Mouse (Mus musculus) heart, postnatal 0 days (tissue): ENCODE measurements at regions not wholly inside any gene's neighbourhood (a gene's known extent, or its start where the extent isn't known, plus 50 kb on each side); places are given as distances from the start of the nearest gene placed in this dataset.
"Not testable (repeated sequence)": the region's sequence is repeated elsewhere in the genome, so short reads cannot be mapped to it uniquely, and the experiment has no call there.

Experiments
- ATAC-seq: fragments of 200-750 bp; cut with Nextera tagmentation; 2 replicates; pipeline ENCODE4 v1.8.0; 2017; ENCODE audit warnings: low read depth, moderate number of reproducible peaks, moderate library complexity; ENCODE audit not compliant: insufficient read depth
- DNase-seq: peaks from one replicate; pipeline ENCODE4 v3.0.0-alpha.2; 2016; ENCODE audit warnings: low spot score
- H3K27ac ChIP-seq: fragments of 300-500 bp; sonication (generic); 2 replicates; pipeline ENCODE4 v1.5.1; 2014; ENCODE audit warnings: low read depth, mild to moderate bottlenecking
- H3K27me3 ChIP-seq: fragments of 300-500 bp; sonication (generic); 2 replicates; pipeline ENCODE4 v1.6.1; 2014; ENCODE audit warnings: low read length, mixed read lengths; ENCODE audit not compliant: control insufficient read depth, insufficient read depth
- H3K36me3 ChIP-seq: fragments of 300-500 bp; sonication (generic); replicated peaks from 2 replicates; pipeline ENCODE4 v1.6.1; 2014; ENCODE audit warnings: low read length, mixed read lengths; ENCODE audit not compliant: control insufficient read depth, insufficient read depth
- H3K4me1 ChIP-seq: fragments of 300-500 bp; sonication (generic); 2 replicates; pipeline ENCODE4 v1.6.1; 2014; ENCODE audit warnings: antibody characterized with exemption; ENCODE audit not compliant: control insufficient read depth, insufficient read depth
- H3K4me2 ChIP-seq: fragments of 300-500 bp; sonication (generic); 2 replicates; pipeline ENCODE4 v1.6.1; 2014; ENCODE audit warnings: low read depth, mild to moderate bottlenecking, low read length, moderate library complexity
- H3K4me3 ChIP-seq: fragments of 300-500 bp; sonication (generic); 2 replicates; pipeline ENCODE4 v1.5.1; 2014; ENCODE audit warnings: low read depth, low read length
- H3K9ac ChIP-seq: fragments of 300-500 bp; sonication (generic); replicated peaks from 2 replicates; pipeline ENCODE4 v1.6.1; 2014; ENCODE audit warnings: low read depth, low read length, mixed read lengths
- H3K9me3 ChIP-seq: fragments of 300-500 bp; sonication (generic); replicated peaks from 2 replicates; pipeline ENCODE4 v1.6.1; 2016; ENCODE audit warnings: low read length; ENCODE audit not compliant: control insufficient read depth
- CTCF ChIP-seq: IDR thresholded peaks from 2 replicates; pipeline ENCODE4 v1.5.1; 2016; ENCODE audit warnings: antibody characterized with exemption, control low read depth, low read depth
- EP300 ChIP-seq: IDR thresholded peaks from 2 replicates; pipeline ENCODE4 v1.6.1; 2016; ENCODE audit warnings: antibody characterized with exemption, low read depth
- WGBS: fragments of 180-500 bp; shearing (Covaris S2); extraction: QIAGEN DNeasy Blood & Tissue Kit; methylation state at CpG from one replicate; pipeline ENCODE4 v1.1.7; 2014; 5-methylcytosine and 5-hydroxymethylcytosine counted together

DNA sequence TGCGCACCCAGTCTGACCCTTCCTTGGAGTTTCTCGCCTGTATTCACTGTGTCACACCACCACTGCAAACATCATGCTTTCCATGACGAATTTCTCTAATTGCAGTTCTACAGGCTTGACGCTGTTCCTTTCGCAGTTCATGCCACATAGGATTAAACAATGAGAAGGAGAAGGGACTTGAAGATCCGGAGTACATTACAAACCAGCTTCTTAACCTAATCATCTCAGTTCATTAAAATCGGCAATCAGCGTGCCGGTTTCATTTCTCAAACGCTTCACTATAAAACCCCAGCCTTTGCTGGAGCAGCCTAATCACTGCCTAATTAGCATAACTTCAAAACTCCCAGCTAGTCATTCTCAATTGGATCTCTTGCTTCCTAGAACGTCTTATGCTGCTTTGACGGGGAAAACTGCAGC lies 196.5 kb upstream of the Slc7a11 start:
- TF ChIP-seq EP300 (no peak), CTCF (no peak)
- Histone ChIP-seq H3K4me1 (no peaks in the 10 kb centered on the region), H3K36me3 (no peaks in the 10 kb centered on the region), H3K27ac (no peak overlapping the region), H3K4me2 (no peak overlapping the region), H3K27me3 (no peaks in the 10 kb centered on the region), H3K9me3 (no peaks in the 10 kb centered on the region), H3K4me3 (no peak overlapping the region), H3K9ac (no peak overlapping the region)
- DNase-seq, result no peak
- ATAC-seq, result no peak
- 78% methylated on average over 12 of the region's 12 CpGs for WGBS

DNA sequence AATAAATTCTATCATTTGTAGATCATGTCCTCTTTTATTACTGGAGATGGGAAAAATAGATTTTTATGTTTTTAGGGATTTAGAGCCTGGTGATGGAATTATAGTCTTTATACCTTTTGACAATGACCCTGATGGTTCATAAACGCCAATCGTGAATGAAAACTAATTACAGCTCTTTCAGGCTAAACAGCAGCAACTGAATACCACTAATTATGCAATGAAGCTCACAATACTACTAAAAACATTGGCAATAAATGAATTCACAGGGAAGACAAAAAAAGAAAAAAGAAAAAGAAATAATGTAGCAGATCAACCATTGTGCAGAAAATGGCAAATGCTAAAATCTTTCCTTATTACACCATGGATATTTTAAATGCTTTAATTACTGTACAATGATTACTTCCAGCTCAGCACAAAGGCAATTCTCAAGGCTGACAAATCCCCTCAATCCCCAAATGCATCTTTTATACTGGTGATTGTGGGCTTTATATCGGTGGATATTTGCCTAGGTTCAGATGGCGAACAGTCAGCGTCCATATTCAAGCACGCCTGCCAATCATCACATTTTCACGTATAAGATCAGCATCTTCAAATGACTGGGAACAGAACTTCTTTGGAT lies 191.2 kb upstream of the Slc7a11 start:
- 86% methylated on average over 7 of the region's 7 CpGs for WGBS
- ATAC-seq, result no peak
- TF ChIP-seq CTCF (no peak), EP300 (no peak)

DNA sequence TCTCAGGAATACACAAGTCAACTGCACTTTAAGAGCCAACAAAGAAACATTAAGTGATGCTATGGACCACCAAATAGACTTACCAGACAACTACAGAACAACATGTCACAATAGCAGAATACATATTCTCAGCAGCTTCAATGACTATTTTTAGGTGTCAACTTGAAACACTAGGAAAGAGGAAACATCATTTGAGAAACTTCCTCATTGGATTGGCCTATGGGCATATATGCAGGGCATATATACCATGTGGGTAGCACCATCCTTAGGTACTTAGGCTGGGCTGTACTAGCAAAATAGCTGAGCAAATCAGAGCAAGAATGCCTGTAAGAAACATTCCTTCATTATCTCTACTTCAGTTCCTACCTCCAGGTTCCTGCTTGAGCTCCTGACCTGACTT lies 187.9 kb upstream of the Slc7a11 start:
- Histone ChIP-seq H3K4me2 (no peak overlapping the region), H3K9me3 (no peaks in the 10 kb centered on the region), H3K9ac (no peak overlapping the region), H3K4me3 (no peak overlapping the region), H3K27me3 (no peaks in the 10 kb centered on the region), H3K27ac (no peak overlapping the region), H3K36me3 (no peaks in the 10 kb centered on the region), H3K4me1 (no peaks in the 10 kb centered on the region)
- no peak for TF ChIP-seq EP300
- no peak for TF ChIP-seq CTCF
- ATAC-seq (no peak), DNase-seq (no peak)

More for the DNA sequence above, 191.2 kb upstream of the Slc7a11 start:
- Histone ChIP-seq H3K4me1 (no peaks in the 10 kb centered on the region), H3K9ac (no peak overlapping the region), H3K4me2 (no peak overlapping the region), H3K36me3 (no peaks in the 10 kb centered on the region), H3K27me3 (no peaks in the 10 kb centered on the region), H3K27ac (no peak overlapping the region), H3K4me3 (no peak overlapping the region), H3K9me3 (no peaks in the 10 kb centered on the region)
- no peak for DNase-seq

DNA sequence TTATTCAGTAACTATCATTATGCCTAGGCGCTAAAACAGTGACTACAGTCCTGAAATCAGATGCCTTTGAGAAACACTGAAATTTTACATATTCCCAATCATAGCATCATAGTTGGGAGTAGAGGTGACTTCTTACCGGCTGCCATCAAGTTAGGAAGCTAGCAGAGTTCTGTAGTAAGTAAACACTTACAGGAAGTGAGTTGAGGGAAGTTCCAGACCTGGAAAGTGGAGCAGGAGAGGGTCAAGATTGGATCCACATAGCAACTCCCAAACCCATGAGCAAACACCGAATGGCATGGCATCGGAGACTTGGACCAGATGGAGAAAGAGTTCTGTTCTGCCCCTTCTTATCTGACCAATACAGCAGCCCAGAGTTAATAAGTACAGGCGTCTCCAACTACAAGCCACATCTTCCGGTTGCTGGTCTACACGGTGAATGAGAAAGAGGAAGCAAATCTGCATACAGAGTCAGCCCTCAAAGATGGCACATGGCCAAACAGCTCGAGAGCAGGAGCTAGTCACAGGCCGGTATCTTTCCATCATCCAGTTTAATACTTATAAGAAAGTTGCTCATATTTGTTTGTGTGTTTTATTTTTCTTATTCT lies 184.8 kb upstream of the Slc7a11 start:
- DNase-seq (no peak), ATAC-seq (no peak)
- no peak overlapping the region for H3K4me2 ChIP-seq
- H3K9ac ChIP-seq, result no peak overlapping the region
- H3K27me3 ChIP-seq, result no peaks in the 10 kb centered on the region
- no peaks in the 10 kb centered on the region for H3K9me3 ChIP-seq
- H3K27ac ChIP-seq, result no peak overlapping the region
- no peak for TF ChIP-seq CTCF
- TF ChIP-seq EP300, result no peak
- WGBS, result 69% methylated on average over 9 of the region's 9 CpGs
- H3K36me3 ChIP-seq, result no peaks in the 10 kb centered on the region
- H3K4me3 ChIP-seq, result no peak overlapping the region
- H3K4me1 ChIP-seq, result no peaks in the 10 kb centered on the region

DNA sequence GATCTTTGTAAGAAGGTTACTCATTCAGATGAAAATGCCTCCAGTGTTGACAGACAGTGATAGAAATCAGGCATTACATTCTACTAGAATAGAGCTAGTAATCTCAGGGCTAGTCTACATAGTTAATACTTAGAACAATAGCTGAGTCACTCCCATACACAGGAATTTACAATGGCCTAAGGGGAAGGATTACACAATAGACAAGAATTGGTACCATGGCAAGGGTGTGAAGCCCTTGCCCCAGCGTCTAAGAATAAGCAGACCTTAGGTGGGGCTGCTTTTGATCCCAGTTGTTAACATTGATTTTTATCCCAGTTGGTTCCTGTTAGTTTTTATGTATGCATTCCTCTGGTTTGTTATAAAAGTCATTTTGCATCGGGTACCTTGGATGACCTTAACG lies 177.8 kb upstream of the Slc7a11 start:
- 66% methylated on average over 3 of the region's 3 CpGs for WGBS
- not testable (repeated sequence) for ATAC-seq, H3K4me2 ChIP-seq, H3K4me1 ChIP-seq, H3K27me3 ChIP-seq, H3K36me3 ChIP-seq, H3K9me3 ChIP-seq, H3K27ac ChIP-seq, DNase-seq, H3K9ac ChIP-seq, H3K4me3 ChIP-seq

DNA sequence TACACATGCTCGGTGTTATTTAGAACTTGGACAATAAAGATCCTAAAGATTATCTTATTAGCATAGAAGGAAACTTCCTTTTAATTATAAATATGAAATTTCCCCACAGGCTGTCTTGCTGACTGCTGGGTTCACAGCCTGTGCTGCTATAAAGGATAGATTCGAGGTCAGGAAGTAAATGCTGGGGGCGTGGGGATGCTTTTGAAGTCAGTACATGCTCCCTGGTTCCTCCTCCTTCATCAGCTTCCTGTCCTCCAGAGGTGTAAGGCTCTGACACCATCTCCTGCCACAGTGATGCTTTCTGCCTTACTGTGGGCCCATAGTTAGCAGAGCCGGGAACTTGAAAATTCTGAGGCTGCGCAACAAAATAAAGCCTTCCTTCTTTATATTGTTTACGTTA lies 175.6 kb upstream of the Slc7a11 start:
- Histone ChIP-seq H3K4me3 (no peak overlapping the region), H3K9ac (no peak overlapping the region), H3K4me2 (no peak overlapping the region), H3K27ac (no peak overlapping the region), H3K4me1 (no peaks in the 10 kb centered on the region), H3K27me3 (no peaks in the 10 kb centered on the region), H3K9me3 (no peaks in the 10 kb centered on the region), H3K36me3 (no peaks in the 10 kb centered on the region)
- ATAC-seq (no peak), DNase-seq (no peak)
- TF ChIP-seq CTCF, result no peak
- no peak for TF ChIP-seq EP300
- 65% methylated on average over 6 of the region's 6 CpGs for WGBS
